Mouse (Mus musculus) liver, postnatal 0 days (tissue): Measurements from ENCODE around the gene Nxpe3.

Experiments
- CTCF ChIP-seq: sonication (generic); IDR thresholded peaks from 2 replicates; pipeline ENCODE4 v1.5.1; 2016; ENCODE audit warnings: antibody characterized with exemption, low read depth
- EP300 ChIP-seq: IDR thresholded peaks from 2 replicates; pipeline ENCODE4 v1.6.1; 2016; ENCODE audit warnings: antibody characterized with exemption, low read depth, mild to moderate bottlenecking

GRCm38 (mm10) chr16:55852943-55853727, 42.0 kb downstream of the Nxpe3 start:
- TF ChIP-seq EP300 (no peak), CTCF (peak; percentile 95)
